Mouse (Mus musculus): ENCODE results near the gene Plekhh3.

DNA sequence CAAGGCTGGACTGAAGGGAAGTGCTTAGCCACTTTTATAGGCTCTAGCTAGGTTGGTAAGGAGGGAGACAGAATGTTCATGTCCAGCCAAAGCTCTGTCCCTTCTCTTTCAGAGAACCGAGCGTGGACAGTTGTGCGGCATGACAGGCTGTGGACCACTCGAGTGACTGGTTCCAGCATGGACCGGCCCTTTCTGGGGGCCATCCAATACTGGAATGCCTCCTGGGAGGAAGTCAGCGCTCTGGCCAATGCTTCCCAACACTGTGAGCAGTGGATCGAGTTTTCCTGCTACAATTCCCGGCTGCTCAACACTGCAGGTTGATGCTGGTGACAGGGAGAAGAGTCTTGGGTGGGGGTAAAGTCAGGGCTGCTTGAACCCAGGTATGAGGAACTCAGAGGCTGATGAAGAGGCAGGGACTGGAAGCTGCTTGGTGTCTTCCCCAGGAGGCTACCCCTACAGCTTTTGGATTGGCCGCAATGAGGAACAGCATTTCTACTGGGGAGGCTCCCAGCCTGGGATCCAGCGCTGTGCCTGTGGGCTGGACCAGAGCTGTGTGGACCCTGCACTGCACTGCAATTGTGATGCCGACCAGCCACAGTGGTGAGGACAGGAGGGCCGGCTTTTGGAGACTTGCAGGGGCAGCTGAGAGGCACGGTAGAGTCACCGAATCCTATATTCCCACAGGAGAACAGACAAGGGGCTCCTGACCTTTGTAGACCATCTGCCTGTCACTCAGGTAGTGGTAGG is 11.8 kb upstream of the Plekhh3 start:
- no peak for TF ChIP-seq CTCF (IDR thresholded peaks at IDR 0.05; ENCODE audit: low read depth)
- TF ChIP-seq EP300 (optimal IDR thresholded peaks at IDR 0.05) = no peak

Measured in stomach, postnatal 0 days (tissue).